Mouse (Mus musculus) megakaryocyte-erythroid progenitor cell, adult 5-6 weeks (primary cell): Measurements from ENCODE around the gene Ubash3b. TPM values are rescaled to one million over a fixed set of nuclear protein-coding genes. Genes with fewer than 3 reads are reported as not detected.

Source experiments
- ATAC-seq: replicated peaks from 2 replicates; pipeline ENCODE4 v1.8.0; 2016; ENCODE audit warnings: mild to moderate bottlenecking, inconsistent platforms; ENCODE audit not compliant: severe bottlenecking, poor library complexity, low FRiP score, low TSS enrichment
- total RNA-seq, 2 experiments: library from RNA; stranded (forward) in 1 of 2; stranded (reverse) in 1 of 2; fragments of 200-1000, 215-1000 nt in 1 of 2; fragments of >200 nt in 1 of 2; fragmentation: Nextera tagmentation in 1 of 2; gene quantifications; 2 replicates each; pipeline ENCODE4 v1.2.3; 2014 to 2017

Ubash3b gene
- total RNA-seq, 2 experiments from 2014 or later: 4.0 to 5.6 TPM

GRCm38 (mm10) chr9:40963586-40964417, 197.7 kb downstream of the Ubash3b start, which contains the start of gene Jhy:
Gene Jhy (minus strand): TSS chr9:40964118.
- ATAC-seq: no peak

GRCm38 (mm10) chr9:40961401-40961800, 200.1 kb downstream of the Ubash3b start:
- ATAC-seq: no peak

Other genes starting within 250 kb of the Ubash3b start
- not detected in 2 replicates for gene Jhy, start 197.6 kb downstream of the Ubash3b start, total RNA-seq (2014; fragmentation: Nextera tagmentation)
- gene Jhy, start 197.6 kb downstream of the Ubash3b start, total RNA-seq (2017): not detected in 2 replicates
- not detected in 2 replicates for gene Crtam, start 157.1 kb downstream of the Ubash3b start, total RNA-seq (2014; fragmentation: Nextera tagmentation)
- 3.1 TPM in 1 of 2 replicates, not detected in the other for gene Crtam, start 157.1 kb downstream of the Ubash3b start, total RNA-seq (2017)